Mouse (Mus musculus) C2C12 (cell line): Measurements from ENCODE around the gene Kif3c.

ENCODE experiments used
- CTCF ChIP-seq: IDR thresholded peaks from one replicate; pipeline ENCODE4 v1.5.1; 2011; ENCODE audit not compliant: control insufficient read depth, insufficient read depth, insufficient read length
- FOSL1 ChIP-seq: IDR thresholded peaks from one replicate; pipeline ENCODE4 v1.8.0; 2011; ENCODE audit warnings: mild to moderate bottlenecking, low read length; ENCODE audit not compliant: poor library complexity, insufficient read depth, severe bottlenecking
- MYOD1 ChIP-seq: IDR thresholded peaks from one replicate; pipeline ENCODE4 v1.6.1; 2011; ENCODE audit warnings: low read depth; ENCODE audit not compliant: control insufficient read depth, insufficient read length
- MYOG ChIP-seq: IDR thresholded peaks from one replicate; pipeline ENCODE4 v1.6.1; 2011; ENCODE audit not compliant: control insufficient read depth, insufficient read length; ENCODE audit errors: extremely low read depth
- USF1 ChIP-seq: IDR thresholded peaks from one replicate; pipeline ENCODE4 v1.6.1; 2011; ENCODE audit warnings: low read depth, mild to moderate bottlenecking, control low read depth, moderate library complexity

DNA sequence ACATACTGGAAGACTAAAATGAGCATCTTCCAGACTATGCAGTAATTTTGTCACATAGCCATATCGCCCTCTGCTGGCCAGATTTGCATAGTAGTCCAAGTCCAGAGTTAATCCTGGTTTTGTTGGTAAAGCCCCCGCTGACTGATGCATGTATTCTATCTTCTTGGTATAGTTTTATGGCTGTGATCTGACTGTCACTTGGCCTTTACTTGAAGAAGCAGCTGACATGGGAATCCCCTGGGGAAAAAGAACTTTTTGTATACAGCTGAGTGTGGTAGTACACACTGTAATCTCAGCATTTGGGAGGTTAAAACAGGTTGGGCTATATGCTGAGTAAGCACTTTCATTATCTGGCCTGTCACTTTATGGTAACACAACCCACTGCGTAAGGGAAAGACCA is 5.6 kb upstream of the Kif3c start:
- TF ChIP-seq MYOG, result no peak
- TF ChIP-seq CTCF, result peak; percentile 26
- no peak for TF ChIP-seq MYOD1
- no peak for TF ChIP-seq USF1
- TF ChIP-seq FOSL1, result no peak
